8 mouse cellular contexts compared by ENCODE assay signal in genomic region chr19:10689470-10690166, GRCm38 (mm10). TPM values are rescaled to one million over a fixed set of nuclear protein-coding genes. Genes with fewer than 3 reads are reported as not detected.
DNase-seq lines count a peak whose midpoint lies in the region; ATAC-seq and TF ChIP-seq lines count a peak whose summit lies in the region.

No protein-coding gene starts in this region.

- WGBS in embryonic facial prominence, embryonic 13.5 days = 43% methylated on average over 5 of the region's 5 CpGs
- 38% methylated on average over 5 of the region's 5 CpGs for WGBS in hindbrain, embryonic 15.5 days
- 67% methylated on average over 5 of the region's 5 CpGs for WGBS in midbrain, embryonic 11.5 days

- peak overlapping the region; percentile 75 for H3K4me3 ChIP-seq in left cerebral cortex, adult 2 months
- H3K4me3 ChIP-seq in embryonic facial prominence, embryonic 13.5 days = peak overlapping the region; percentile 79
- peak overlapping the region; percentile 64 for H3K4me3 ChIP-seq in hindbrain, embryonic 15.5 days
- peak overlapping the region; percentile 82 for H3K4me3 ChIP-seq in midbrain, embryonic 11.5 days (ENCODE audit: low read depth, low read length)

- no peaks in the 10 kb centered on the region for H3K9me3 ChIP-seq in embryonic facial prominence, embryonic 13.5 days
- no peaks in the 10 kb centered on the region for H3K9me3 ChIP-seq in hindbrain, embryonic 15.5 days
- H3K9me3 ChIP-seq in midbrain, embryonic 11.5 days (ENCODE audit: control insufficient read depth, low read length) = no peaks in the 10 kb centered on the region

- 0 out of 2 replicates have a peak, but pooled peaks cover 3% of the 10 kb centered on the region for H3K36me3 ChIP-seq in embryonic facial prominence, embryonic 13.5 days
- no peaks in the 10 kb centered on the region for H3K36me3 ChIP-seq in hindbrain, embryonic 15.5 days
- no peaks in the 10 kb centered on the region for H3K36me3 ChIP-seq in midbrain, embryonic 11.5 days (ENCODE audit: control insufficient read depth, insufficient read depth, low read length)

- peak overlapping the region; percentile 86 for H3K4me2 ChIP-seq in embryonic facial prominence, embryonic 13.5 days
- H3K4me2 ChIP-seq in hindbrain, embryonic 15.5 days = peak overlapping the region; percentile 68
- H3K4me2 ChIP-seq in midbrain, embryonic 11.5 days = peak overlapping the region; percentile 70

- no peaks in the 10 kb centered on the region for H3K27me3 ChIP-seq in embryonic facial prominence, embryonic 13.5 days
- no peaks in the 10 kb centered on the region for H3K27me3 ChIP-seq in hindbrain, embryonic 15.5 days
- H3K27me3 ChIP-seq in midbrain, embryonic 11.5 days (ENCODE audit: control insufficient read depth, insufficient read depth, low read length) = no peaks in the 10 kb centered on the region

- H3K27ac ChIP-seq in left cerebral cortex, adult 2 months = peak overlapping the region; percentile 97
- peak overlapping the region; percentile 90 for H3K27ac ChIP-seq in embryonic facial prominence, embryonic 13.5 days
- peak overlapping the region; percentile 96 for H3K27ac ChIP-seq in hindbrain, embryonic 15.5 days (replicated peaks)
- H3K27ac ChIP-seq in midbrain, embryonic 11.5 days (ENCODE audit: low read depth, low read length) = no peak overlapping the region; the same call in 1 of the 2 replicates

- ATAC-seq in embryonic facial prominence, embryonic 13.5 days (ENCODE audit: insufficient number of reproducible peaks, insufficient read depth, low FRiP score, low TSS enrichment, low read depth) = no peak
- no peak for ATAC-seq in hindbrain, embryonic 15.5 days (ENCODE audit: low FRiP score, low read depth)
- no peak for ATAC-seq in midbrain, embryonic 11.5 days (ENCODE audit: low FRiP score)
- no peak for ATAC-seq in cerebellum, adult (ENCODE audit: insufficient number of reproducible peaks, low FRiP score, low TSS enrichment)

- peak overlapping the region; percentile 89 for H3K9ac ChIP-seq in embryonic facial prominence, embryonic 13.5 days
- H3K9ac ChIP-seq in hindbrain, embryonic 15.5 days = peak overlapping the region; percentile 77
- H3K9ac ChIP-seq in midbrain, embryonic 11.5 days (ENCODE audit: low read length) = peak overlapping the region; percentile 88

- TF ChIP-seq CTCF in left cerebral cortex, adult 2 months (IDR thresholded peaks at IDR 0.05) = no peak

- DNase-seq in left cerebral cortex, adult 2 months (ENCODE audit: extremely low spot score in 1 of 2, low spot score in 2 of 2) = no peak
- no peak for DNase-seq in left cerebral cortex, postnatal 36 days (ENCODE audit: low spot score in 2 of 2)
- DNase-seq in midbrain, embryonic 11.5 days (ENCODE audit: low spot score, missing footprints) = peak; percentile 86
- no peak for DNase-seq in frontal cortex, postnatal 14 days (ENCODE audit: low spot score in 2 of 2)
- DNase-seq in gastrocnemius, postnatal 10 days = no peak

- peaks cover 34% of the 10 kb centered on the region for H3K4me1 ChIP-seq in embryonic facial prominence, embryonic 13.5 days
- peaks cover 38% of the 10 kb centered on the region for H3K4me1 ChIP-seq in hindbrain, embryonic 15.5 days (replicated peaks)
- peaks cover 16% of the 10 kb centered on the region for H3K4me1 ChIP-seq in midbrain, embryonic 11.5 days (ENCODE audit: control insufficient read depth, insufficient read depth, low read length)

- intact Hi-C loops in left cerebral cortex, adult 2 months (cut with DNase I) = loop anchor here (2.0 kb wide), 1 partner anchor 19 kb away; no protein-coding TSS in a partner anchor
- intact Hi-C loops in left cerebral cortex, postnatal 36 days (cut with DNase I) = no loop called here

RNA-seq across cellular contexts. Expression of gene Vps37c, which starts 1.1 kb away (rescaled TPM):
- 10 to 100 TPM; 21.6 to 24.4 TPM for total RNA-seq in left cerebral cortex, adult 2 months (2021)
- total RNA-seq in left cerebral cortex, postnatal 36 days (2021) = 10 to 100 TPM; 23.0 to 23.2 TPM
- polyA plus RNA-seq in embryonic facial prominence, embryonic 13.5 days (2015; fragmentation: Nextera tagmentation; extraction: Ambion mirVana) = 36.4 and 36.8 TPM in 2 replicates
- 28.8 and 31.8 TPM in 2 replicates for polyA plus RNA-seq in hindbrain, embryonic 15.5 days (2015; fragmentation: Nextera tagmentation; extraction: Ambion mirVana)
- polyA plus RNA-seq in midbrain, embryonic 11.5 days (2014; fragmentation: Nextera tagmentation; extraction: Ambion mirVana) = 23.1 and 26.0 TPM in 2 replicates
- 10 to 100 TPM; 17.3 to 23.1 TPM for total RNA-seq in gastrocnemius, postnatal 10 days (2021)

RNA-seq across cellular contexts. Expression of gene Pga5, which starts 11.7 kb away (rescaled TPM):
- not detected for total RNA-seq in left cerebral cortex, adult 2 months (2021)
- total RNA-seq in left cerebral cortex, postnatal 36 days (2021) = not detected
- polyA plus RNA-seq in embryonic facial prominence, embryonic 13.5 days (2015; fragmentation: Nextera tagmentation; extraction: Ambion mirVana) = not detected in 2 replicates
- polyA plus RNA-seq in hindbrain, embryonic 15.5 days (2015; fragmentation: Nextera tagmentation; extraction: Ambion mirVana) = not detected in 2 replicates
- polyA plus RNA-seq in midbrain, embryonic 11.5 days (2014; fragmentation: Nextera tagmentation; extraction: Ambion mirVana) = not detected in 2 replicates
- total RNA-seq in gastrocnemius, postnatal 10 days (2021) = not detected

RNA-seq across cellular contexts. Expression of gene Cd5, which starts 49.2 kb away (rescaled TPM):
- under 1 TPM; 0.16 to 0.37 TPM for total RNA-seq in left cerebral cortex, adult 2 months (2021)
- total RNA-seq in left cerebral cortex, postnatal 36 days (2021) = not detected
- polyA plus RNA-seq in embryonic facial prominence, embryonic 13.5 days (2015; fragmentation: Nextera tagmentation; extraction: Ambion mirVana) = 0.41 and 0.42 TPM in 2 replicates
- 0.25 and 0.28 TPM in 2 replicates for polyA plus RNA-seq in hindbrain, embryonic 15.5 days (2015; fragmentation: Nextera tagmentation; extraction: Ambion mirVana)
- 0.08 and 0.22 TPM in 2 replicates for polyA plus RNA-seq in midbrain, embryonic 11.5 days (2014; fragmentation: Nextera tagmentation; extraction: Ambion mirVana)
- under 1 TPM in 1 of 2 experiments, not detected in 1; 0.25 TPM for total RNA-seq in gastrocnemius, postnatal 10 days (2021)

RNA-seq across cellular contexts. Expression of gene Vwce, which starts 55.6 kb away (rescaled TPM):
- total RNA-seq in left cerebral cortex, adult 2 months (2021) = under 1 TPM; 0.43 to 0.65 TPM
- total RNA-seq in left cerebral cortex, postnatal 36 days (2021) = under 1 TPM; 0.35 to 0.66 TPM
- 3.1 and 3.8 TPM in 2 replicates for polyA plus RNA-seq in embryonic facial prominence, embryonic 13.5 days (2015; fragmentation: Nextera tagmentation; extraction: Ambion mirVana)
- 0.94 and 1.3 TPM in 2 replicates for polyA plus RNA-seq in hindbrain, embryonic 15.5 days (2015; fragmentation: Nextera tagmentation; extraction: Ambion mirVana)
- 0.18 and 0.36 TPM in 2 replicates for polyA plus RNA-seq in midbrain, embryonic 11.5 days (2014; fragmentation: Nextera tagmentation; extraction: Ambion mirVana)
- under 1 TPM; 0.05 to 0.81 TPM for total RNA-seq in gastrocnemius, postnatal 10 days (2021)
